Mouse (Mus musculus): ENCODE measurements around the gene Med31. TPM values are rescaled to one million over a fixed set of nuclear protein-coding genes. Genes with fewer than 3 reads are reported as not detected.

Gene Med31
- polyA plus RNA-seq, 1 experiment from 2014 or later, result 50.7 TPM

- Histone ChIP-seq H3K4me2 (replicated peaks; ENCODE audit: low read depth, low read length) (no peak overlapping the region), H3K9ac (replicated peaks; ENCODE audit: low read depth) (no peak overlapping the region), H3K27ac (ENCODE audit: low read length) (no peak overlapping the region), H3K4me1 (ENCODE audit: insufficient read depth, low read depth, low read length) (no peaks in the 10 kb centered on the region), H3K4me3 (ENCODE audit: low read depth, low read length) (no peak overlapping the region), H3K36me3 (ENCODE audit: insufficient read depth, low read length) (peaks cover 18% of the 10 kb centered on the region; the same call in 1 of the 2 replicates), H3K27me3 (replicated peaks; ENCODE audit: insufficient read depth, low read length) (no peaks in the 10 kb centered on the region), H3K9me3 (ENCODE audit: low read length) (no peaks in the 10 kb centered on the region)
- no peak for TF ChIP-seq EP300 (IDR thresholded peaks at IDR 0.05)
- no peak for TF ChIP-seq CTCF (IDR thresholded peaks at IDR 0.05)
- 72% methylated on average over 4 of the region's 4 CpGs for WGBS
- ATAC-seq (no peak), DNase-seq (ENCODE audit: low spot score) (no peak)
Measured at GRCm38 (mm10) chr11:72169871-72170270, 45.5 kb downstream of the Med31 start.

- ATAC-seq (no peak), DNase-seq (ENCODE audit: low spot score) (no peak)
- H3K4me3 ChIP-seq (ENCODE audit: low read depth, low read length), result no peak overlapping the region
- H3K9ac ChIP-seq (replicated peaks; ENCODE audit: low read depth), result no peak overlapping the region
- H3K27ac ChIP-seq (ENCODE audit: low read length), result no peak overlapping the region
- H3K9me3 ChIP-seq (ENCODE audit: low read length), result no peaks in the 10 kb centered on the region
- 88% methylated on average over 2 of the region's 2 CpGs for WGBS
- no peak overlapping the region for H3K4me2 ChIP-seq (replicated peaks; ENCODE audit: low read depth, low read length)
- no peaks in the 10 kb centered on the region for H3K4me1 ChIP-seq (ENCODE audit: insufficient read depth, low read depth, low read length)
- TF ChIP-seq CTCF (IDR thresholded peaks at IDR 0.05) (no peak), EP300 (IDR thresholded peaks at IDR 0.05) (no peak)
- H3K36me3 ChIP-seq (ENCODE audit: insufficient read depth, low read length), result peaks cover 12% of the 10 kb centered on the region; the same call in 1 of the 2 replicates
- H3K27me3 ChIP-seq (replicated peaks; ENCODE audit: insufficient read depth, low read length), result no peaks in the 10 kb centered on the region
Measured at GRCm38 (mm10) chr11:72163198-72163597, 52.2 kb downstream of the Med31 start.

Other genes with a start within 250 kb of the Med31 start
- gene Aipl1, start 178.1 kb downstream of the Med31 start, polyA plus RNA-seq (2015; fragmentation: Nextera tagmentation; extraction: Ambion mirVana), result 0.27 and 0.30 TPM in 2 replicates
- gene Pimreg, start 173.6 kb downstream of the Med31 start, polyA plus RNA-seq (2015; fragmentation: Nextera tagmentation; extraction: Ambion mirVana), result 6.1 and 7.3 TPM in 2 replicates
- 8.3 and 8.5 TPM in 2 replicates for gene Pitpnm3, start 79.8 kb downstream of the Med31 start, polyA plus RNA-seq (2015; fragmentation: Nextera tagmentation; extraction: Ambion mirVana)
- 0.06 TPM in 1 of 2 replicates, not detected in the other for gene Gm43951, start 8.8 kb downstream of the Med31 start, polyA plus RNA-seq (2015; fragmentation: Nextera tagmentation; extraction: Ambion mirVana)
- gene 4933427D14Rik, start 8.1 kb downstream of the Med31 start, polyA plus RNA-seq (2015; fragmentation: Nextera tagmentation; extraction: Ambion mirVana), result 9.2 and 11.5 TPM in 2 replicates
- 156 and 166 TPM in 2 replicates for gene Txndc17, start 8.0 kb downstream of the Med31 start, polyA plus RNA-seq (2015; fragmentation: Nextera tagmentation; extraction: Ambion mirVana)
- not detected in 2 replicates for gene Slc13a5, start 51.6 kb upstream of the Med31 start, polyA plus RNA-seq (2015; fragmentation: Nextera tagmentation; extraction: Ambion mirVana)
- gene Xaf1, start 86.0 kb upstream of the Med31 start, polyA plus RNA-seq (2015; fragmentation: Nextera tagmentation; extraction: Ambion mirVana), result 32.3 and 39.7 TPM in 2 replicates
- not detected in 2 replicates for gene Fbxo39, start 98.9 kb upstream of the Med31 start, polyA plus RNA-seq (2015; fragmentation: Nextera tagmentation; extraction: Ambion mirVana)
- gene Tekt1, start 146.8 kb upstream of the Med31 start, polyA plus RNA-seq (2015; fragmentation: Nextera tagmentation; extraction: Ambion mirVana), result 14.2 and 17.3 TPM in 2 replicates
- gene Smtnl2, start 196.1 kb upstream of the Med31 start, polyA plus RNA-seq (2015; fragmentation: Nextera tagmentation; extraction: Ambion mirVana), result 108 TPM in 2 replicates
- 0.94 and 1.0 TPM in 2 replicates for gene Ggt6, start 219.9 kb upstream of the Med31 start, polyA plus RNA-seq (2015; fragmentation: Nextera tagmentation; extraction: Ambion mirVana)
- gene Mybbp1a, start 225.8 kb upstream of the Med31 start, polyA plus RNA-seq (2015; fragmentation: Nextera tagmentation; extraction: Ambion mirVana), result 41.5 and 44.3 TPM in 2 replicates